Mouse (Mus musculus): ENCODE measurements around the gene Gm10477.
"Not testable (repeated sequence)": the region's sequence is repeated elsewhere in the genome, so short reads cannot be mapped to it uniquely, and the experiment has no call there.

Gm10477 gene

DNA sequence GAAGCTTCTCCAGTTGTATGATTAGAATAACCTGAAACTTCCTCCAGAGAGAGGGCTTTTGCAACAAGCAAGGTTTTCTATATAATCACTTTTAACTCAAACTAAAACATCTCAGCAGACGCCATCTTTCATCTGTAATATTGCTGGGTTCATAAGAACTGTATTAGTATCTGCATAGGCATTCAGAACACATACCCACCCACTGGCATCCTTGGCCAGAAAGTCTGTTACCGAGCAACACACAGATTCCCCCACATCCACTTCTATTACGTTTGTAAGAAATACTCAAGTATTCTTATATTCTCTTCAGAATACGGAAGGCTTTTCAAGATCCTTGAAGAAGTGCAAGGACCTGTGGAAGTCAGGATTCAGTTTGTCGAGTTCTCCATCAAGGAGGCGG lies at the start of gene Gm10477:
TSS of gene Gm10477 (plus strand) at position 301 of the 400 bp plus-strand sequence.
- DNase-seq, result not testable (repeated sequence)

DNA sequence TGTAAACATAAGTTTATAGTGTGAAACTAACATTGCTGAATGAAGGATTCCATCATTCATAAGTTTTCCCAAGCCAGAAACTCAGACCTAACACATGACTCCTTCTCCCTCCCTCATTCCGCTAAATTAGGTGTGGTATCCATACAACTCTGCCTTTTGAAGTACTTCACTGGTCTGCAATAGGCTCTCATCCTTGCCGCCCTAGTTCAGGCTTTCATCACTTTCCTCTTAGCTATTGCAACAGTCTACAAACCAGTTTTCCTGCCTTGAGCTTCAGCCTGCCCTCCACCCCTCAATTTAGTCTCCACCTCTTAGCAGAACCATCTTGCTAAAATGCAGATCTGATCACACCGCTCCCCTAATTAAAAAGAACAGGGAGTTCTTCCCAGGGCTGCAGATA lies 47.0 kb upstream of the Gm10477 start:
- no peak for DNase-seq

DNA sequence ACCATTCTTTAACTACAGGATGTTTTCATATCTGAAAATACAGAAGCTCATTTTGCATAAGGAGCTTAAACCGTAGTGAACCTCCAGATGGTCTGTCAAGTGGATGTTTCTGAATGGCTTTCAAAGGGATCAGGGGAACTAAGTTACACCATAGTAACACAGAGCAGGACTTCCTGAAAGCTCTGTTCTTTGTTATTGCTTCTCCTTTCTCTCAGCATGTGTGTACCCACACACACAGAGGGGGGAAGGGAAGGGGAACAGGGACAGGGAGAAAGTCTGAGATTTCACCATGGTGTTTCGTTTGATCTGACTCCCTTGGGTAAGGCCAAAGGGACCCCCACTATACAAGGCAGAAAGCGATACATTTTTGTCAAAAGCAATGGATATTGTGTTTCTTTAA lies 42.6 kb upstream of the Gm10477 start:
- DNase-seq, result no peak

DNA sequence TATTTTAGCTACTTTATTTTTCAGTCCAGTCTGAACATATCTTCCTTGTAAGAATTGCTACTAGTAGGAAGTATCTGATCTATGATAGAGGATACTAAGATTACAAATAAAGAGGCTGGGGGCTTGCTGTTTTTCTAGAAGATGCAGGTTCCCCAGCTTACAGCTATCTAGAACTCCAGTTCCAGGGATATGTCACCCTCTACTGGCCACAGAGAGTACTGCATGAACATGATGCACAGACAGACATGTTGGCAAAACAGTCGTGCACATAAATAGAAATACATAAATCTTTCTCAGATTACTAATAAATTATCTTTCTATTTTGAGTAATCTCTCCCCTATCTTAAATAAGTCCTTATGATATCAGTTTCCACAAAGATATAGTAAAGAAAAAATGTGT lies 34.8 kb upstream of the Gm10477 start:
- peak; percentile 73 for DNase-seq

DNA sequence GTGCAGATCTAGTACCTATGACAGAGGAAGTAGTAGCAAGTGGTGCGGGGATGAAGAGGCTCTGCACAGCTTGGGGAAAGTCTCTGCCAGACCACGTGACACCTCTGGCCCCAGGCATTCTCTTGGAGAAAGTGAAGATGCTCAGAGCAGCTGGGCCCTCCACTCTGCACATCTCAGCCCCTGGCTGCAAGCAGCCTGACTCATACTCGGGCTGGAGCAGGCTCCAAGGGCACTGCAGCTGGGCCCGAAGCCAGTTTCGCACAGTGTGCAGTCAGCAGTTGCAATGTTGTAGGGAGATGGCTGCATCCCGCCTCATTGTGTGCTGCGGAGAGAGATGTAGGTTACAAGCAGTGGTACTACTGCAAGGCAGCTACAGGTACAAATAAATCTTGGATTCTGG lies 27.3 kb upstream of the Gm10477 start:
- DNase-seq, result no peak

DNA sequence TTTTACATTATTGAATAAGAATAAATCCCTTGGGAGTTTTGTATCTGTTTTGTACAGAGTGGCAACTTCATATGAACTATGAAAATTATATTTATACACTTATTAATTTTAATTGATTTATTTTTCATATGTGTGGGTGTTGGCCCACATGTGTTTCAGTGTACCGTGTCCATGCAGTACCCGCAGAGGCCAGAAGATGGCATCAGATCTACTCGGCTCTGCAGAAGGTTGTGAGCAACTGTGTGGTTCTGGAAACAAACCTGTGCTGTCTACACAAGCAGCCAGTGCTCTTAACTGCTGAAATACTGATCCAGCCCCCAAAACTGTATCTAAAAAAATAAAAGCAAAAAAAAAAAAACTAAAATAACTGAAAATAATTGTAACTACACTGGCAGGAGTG lies 6.7 kb downstream of the Gm10477 start:
- DNase-seq, result peak; percentile 51

DNA sequence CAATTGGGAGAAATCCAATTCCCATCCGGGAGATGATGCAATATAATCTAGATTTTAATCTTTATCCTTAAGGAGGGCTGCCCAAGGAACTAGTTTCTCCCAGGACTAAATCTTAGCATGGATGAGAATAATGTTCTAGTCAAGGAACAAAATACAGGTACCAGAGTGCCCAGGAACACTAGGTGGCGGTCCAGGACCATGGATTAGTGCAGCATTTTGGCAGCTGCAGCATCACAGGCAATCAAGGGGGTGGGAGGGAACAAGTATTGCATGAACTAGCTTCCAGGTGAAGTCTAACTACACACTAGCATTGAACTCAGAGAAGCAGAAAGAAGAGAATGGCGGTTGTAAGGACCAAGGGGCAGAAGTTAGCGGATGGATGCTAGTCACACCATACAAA lies 12.6 kb downstream of the Gm10477 start:
- DNase-seq, result peak; percentile 5

DNA sequence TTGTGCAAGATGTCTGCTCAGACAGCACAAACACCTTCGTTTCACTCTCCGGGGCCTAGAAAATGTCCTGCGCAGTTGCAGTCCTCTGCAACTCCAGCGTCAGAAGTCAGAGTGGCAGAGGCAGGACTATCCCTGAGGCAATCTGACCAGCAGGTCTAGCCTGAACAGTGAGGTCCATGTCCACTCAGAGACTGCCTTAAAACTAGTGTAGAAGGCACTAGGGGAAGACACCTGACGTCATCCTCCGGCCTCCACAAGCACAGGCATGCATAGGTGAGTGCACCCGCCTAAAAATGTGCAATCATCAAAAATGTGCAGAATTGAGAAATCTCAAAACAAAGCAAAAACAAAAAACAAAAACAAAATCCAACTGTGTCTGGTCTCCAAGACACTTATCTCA lies 25.0 kb downstream of the Gm10477 start, which contains the start of gene Gm648:
TSS of gene Gm648 (minus strand) at position 101 of the 400 bp plus-strand sequence.
- no peak for DNase-seq

DNA sequence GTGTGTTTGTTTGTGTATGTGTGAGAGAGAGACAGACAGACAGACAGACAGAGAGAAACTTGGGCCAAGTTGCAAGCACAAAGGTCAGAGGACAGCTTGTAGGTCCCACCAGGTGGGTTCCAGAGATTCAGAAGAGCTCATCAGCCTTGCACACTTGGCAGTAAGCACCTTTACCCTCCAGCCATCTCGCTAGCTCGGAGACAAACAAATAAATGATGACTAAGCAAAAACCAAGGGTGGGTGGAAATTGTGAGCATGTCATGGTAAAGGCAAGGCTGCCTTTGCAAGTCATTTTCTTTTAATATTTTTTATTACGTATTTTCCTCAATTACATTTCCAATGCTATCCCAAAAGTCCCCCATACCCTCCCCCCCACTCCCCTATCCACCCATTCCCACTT lies 29.0 kb downstream of the Gm10477 start:
- no peak for DNase-seq

DNA sequence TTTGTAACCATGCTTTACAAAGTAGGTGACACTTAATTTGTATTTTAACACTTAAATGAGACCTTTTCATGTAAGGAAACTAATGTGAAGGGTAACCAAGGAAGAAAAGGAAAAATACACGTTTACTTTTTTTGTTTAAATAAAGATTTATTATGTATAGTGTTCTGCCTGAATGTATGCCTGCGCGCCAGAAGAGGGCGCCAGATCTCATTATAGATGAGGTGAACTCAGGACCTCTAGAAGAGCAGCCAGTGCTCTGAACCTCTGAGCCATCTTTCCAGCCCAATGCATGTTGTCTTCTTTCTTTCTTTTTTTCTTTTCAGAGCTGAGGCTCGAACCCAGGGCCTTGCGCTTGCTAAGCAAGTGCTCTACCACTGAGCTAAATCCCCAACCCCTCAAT lies 47.9 kb downstream of the Gm10477 start:
- peak; percentile 11 for DNase-seq
